Mouse (Mus musculus) heart, postnatal 0 days (tissue): ENCODE measurements at regions not wholly inside any gene's neighbourhood (a gene's known extent, or its start where the extent isn't known, plus 50 kb on each side); places are given as distances from the start of the nearest gene placed in this dataset.

Experiments used
- CTCF ChIP-seq: IDR thresholded peaks from 2 replicates; pipeline ENCODE4 v1.5.1; 2016; ENCODE audit warnings: antibody characterized with exemption, control low read depth, low read depth
- EP300 ChIP-seq: IDR thresholded peaks from 2 replicates; pipeline ENCODE4 v1.6.1; 2016; ENCODE audit warnings: antibody characterized with exemption, low read depth

- TF ChIP-seq CTCF (no peak), EP300 (no peak)
Measured at GRCm38 (mm10) chr5:133885507-133885906, 214.0 kb upstream of the Castor2 start.
